Mouse (Mus musculus): ENCODE measurements around the gene Ugt1a6a. TPM values are rescaled to one million over a fixed set of nuclear protein-coding genes. Genes with fewer than 3 reads are reported as not detected.

Ugt1a6a gene
- total RNA-seq, 2 experiments from 2014 or later: 0.32 TPM; not detected in 1

DNA sequence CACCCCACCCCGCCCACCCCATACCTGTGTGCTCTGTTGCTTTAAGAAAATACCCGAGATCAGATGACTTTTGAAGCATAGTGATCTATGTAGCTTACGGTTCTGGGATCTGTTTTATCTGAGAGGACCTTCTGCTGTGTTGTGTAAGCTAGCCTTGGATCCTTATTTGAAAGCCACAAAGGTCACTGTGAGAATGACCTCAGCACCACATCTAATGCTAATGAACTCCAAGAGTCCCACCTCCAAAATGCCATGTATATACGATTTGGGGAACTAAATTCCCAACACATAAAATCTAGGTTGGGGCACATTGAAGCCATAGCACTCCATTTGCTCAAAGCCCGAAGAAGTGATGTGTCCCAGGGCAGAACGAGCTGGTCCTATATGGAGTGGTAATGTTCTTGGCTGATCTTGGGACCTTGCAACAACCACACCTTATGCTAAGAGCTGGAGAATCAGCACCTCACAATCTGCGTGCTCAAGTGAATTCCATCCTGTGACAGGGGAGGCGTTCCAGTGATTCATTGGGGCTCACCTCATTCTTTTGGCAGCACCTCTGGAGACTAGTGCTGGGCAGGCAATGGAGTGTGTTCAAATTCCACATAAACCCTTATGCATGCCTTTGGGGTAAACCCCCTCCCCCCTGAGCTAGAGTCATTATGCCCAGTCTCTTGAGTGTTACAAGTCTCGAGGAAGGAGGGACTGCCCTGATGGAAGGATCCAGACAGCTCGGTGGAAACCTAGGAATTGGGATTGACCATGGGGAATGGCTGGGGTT lies 122.5 kb downstream of the Ugt1a6a start:
- peak in 1 of 2 experiments; percentile 42 for DNase-seq (ENCODE audit: extremely low spot score in 1 of 2, low spot score in 2 of 2)
- intact Hi-C loops (cut with DNase I): no loop called here

DNA sequence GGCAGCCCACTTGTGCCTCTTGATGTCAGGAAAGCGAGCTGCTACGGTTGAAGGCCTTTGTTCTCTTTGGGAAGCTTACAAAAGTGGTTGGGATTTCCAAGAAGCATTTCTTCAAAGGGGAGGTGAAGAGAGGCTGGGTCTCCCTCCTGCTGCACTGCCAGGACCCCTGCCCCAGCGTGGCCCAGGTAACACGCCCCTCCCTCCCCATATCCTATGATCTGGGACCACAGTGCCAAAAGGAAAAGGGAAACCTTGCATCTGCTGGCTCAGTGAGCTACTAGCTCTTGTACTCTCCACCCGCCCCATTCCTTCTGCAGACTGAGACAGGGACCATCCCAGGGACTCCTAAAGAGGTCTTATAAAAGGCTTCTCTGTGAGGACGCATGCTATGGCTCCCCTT lies 123.1 kb downstream of the Ugt1a6a start:
- intact Hi-C loops (cut with DNase I): no loop called here
- DNase-seq (ENCODE audit: extremely low spot score in 1 of 2, low spot score in 2 of 2): peak in 1 of 2 experiments; percentile 64

DNA sequence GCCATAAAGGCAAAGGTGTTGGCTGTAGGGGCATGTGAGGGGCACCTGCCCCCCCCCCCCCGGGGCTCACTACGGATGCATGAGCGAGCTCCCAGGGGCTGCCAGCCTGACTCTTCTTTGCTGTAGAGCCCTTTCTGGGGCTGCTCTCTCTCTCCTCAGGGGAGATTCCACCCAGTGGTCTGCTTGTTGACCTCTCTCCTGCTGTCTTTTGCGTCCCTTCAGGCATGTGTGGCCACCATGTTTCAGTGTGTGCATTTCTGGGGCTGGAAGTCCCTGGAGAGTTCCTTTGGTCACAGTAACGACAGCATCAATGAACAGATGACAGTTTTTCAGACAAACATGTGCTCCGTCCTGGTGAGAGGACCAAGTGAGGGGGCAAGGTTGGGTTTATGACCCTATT lies 123.8 kb downstream of the Ugt1a6a start:
- peak in 1 of 2 experiments; percentile 51 for DNase-seq (ENCODE audit: extremely low spot score in 1 of 2, low spot score in 2 of 2)
- intact Hi-C loops (cut with DNase I): no loop called here

DNA sequence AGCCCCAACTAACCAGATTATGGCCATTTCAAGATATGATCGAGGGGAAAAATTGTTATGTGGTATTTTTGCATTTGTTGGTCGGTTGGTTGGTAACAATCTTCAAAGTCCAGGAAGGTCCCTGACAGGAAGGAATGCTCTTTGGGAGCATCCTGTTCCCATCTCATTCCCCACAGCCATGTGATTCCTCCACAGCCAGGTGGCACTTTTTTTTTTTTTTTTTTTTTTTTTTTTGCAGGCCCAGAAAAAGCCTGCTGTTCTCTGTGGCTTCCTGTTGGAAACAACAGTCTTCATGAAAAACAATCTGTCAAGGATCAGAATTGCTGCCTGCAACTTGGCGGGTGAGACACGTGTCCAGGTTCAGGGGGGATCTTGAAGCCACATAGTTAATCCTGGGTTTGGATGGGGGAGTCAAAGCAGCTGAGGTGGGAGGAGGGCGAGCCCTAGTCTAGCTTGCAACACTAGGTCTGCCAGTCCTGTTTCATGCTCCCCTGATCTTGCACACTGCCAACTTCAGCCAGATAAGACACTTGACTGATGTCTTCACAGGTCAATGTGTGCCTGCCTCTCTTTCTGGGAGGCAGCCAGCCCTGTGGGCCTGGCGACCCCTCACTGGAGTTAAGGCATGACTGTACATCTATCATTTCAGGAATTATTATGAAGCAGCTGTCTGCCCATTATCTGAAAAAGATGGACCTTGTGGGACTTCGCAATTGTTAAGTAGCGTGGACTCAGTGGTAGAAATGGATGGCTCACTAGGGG lies 124.5 kb downstream of the Ugt1a6a start:
- DNase-seq (ENCODE audit: extremely low spot score in 1 of 2, low spot score in 2 of 2): peak in 1 of 2 experiments; percentile 69
- intact Hi-C loops (cut with DNase I): no loop called here

DNA sequence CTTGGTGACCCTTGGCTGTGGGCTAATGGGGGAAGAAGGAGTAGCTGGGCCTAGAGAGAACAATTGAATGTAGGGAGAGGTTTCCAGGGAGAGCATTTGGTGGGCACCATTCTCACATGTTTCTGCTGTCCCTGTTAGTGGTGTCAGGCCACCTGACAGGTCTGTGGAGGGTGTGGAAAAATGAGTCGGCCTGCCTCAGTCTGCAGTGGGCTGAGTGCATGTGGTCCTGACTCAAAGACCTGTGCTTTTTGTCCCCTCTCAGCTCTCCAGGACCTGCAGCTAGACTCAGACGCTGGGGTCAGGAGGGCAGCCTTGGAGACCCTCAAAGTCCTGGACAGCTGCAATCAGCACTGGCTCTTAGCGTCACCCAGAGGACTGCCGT lies 125.0 kb downstream of the Ugt1a6a start:
- intact Hi-C loops (cut with DNase I): no loop called here
- peak in 1 of 2 experiments; percentile 66 for DNase-seq (ENCODE audit: extremely low spot score in 1 of 2, low spot score in 2 of 2)

- peak in 1 of 2 experiments; percentile 88 for DNase-seq (ENCODE audit: extremely low spot score in 1 of 2, low spot score in 2 of 2)
- intact Hi-C loops (cut with DNase I): no loop called here
Measured at GRCm38 (mm10) chr1:88260114-88260513, 125.5 kb downstream of the Ugt1a6a start.

- peak in 1 of 2 experiments; percentile 41 for DNase-seq (ENCODE audit: extremely low spot score in 1 of 2, low spot score in 2 of 2)
- intact Hi-C loops (cut with DNase I): no loop called here
Measured at GRCm38 (mm10) chr1:88260604-88261377, 126.2 kb downstream of the Ugt1a6a start.

DNA sequence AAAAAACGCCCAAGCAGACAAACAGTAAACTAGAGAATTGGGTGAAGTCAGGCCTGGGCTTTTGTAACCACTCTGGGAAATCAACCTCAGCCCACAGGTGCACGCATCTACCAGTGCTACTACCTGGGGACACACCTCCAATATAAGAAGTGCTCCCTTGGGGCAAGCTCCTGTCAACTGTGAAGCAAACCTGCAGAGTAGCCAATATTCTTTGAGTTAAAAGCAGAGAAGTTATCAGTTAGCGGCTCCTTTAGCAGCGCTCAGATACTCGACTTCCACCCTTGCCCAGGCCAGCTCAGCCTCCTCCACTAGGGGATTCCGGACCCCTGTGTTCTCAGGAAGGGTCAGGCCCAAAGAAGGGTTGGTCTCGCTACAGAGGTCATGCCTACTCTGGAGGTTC lies 127.1 kb downstream of the Ugt1a6a start:
- DNase-seq (ENCODE audit: extremely low spot score in 1 of 2, low spot score in 2 of 2): peak in 1 of 2 experiments; percentile 60
- intact Hi-C loops (cut with DNase I): no loop called here

DNA sequence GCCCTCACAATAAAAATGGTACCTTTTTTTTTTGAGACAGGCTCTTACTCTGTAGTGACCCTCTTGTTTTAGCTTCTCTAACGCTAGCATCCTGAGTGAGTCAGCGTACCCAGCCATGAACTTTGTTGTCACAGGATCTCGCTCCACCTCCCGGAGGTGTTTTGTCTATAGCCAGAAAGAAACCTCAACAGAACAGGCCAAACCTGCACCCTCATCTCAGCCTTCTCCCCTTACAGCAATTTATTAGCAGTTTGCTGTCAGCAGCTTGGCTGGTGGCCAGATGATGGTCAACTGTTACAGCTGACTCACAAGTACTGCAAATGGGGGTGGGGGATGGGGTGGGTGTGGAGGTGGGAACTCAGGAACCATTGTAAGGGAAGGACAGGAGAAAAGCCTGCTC lies 127.6 kb downstream of the Ugt1a6a start:
- intact Hi-C loops (cut with DNase I): no loop called here
- DNase-seq (ENCODE audit: extremely low spot score in 1 of 2, low spot score in 2 of 2): peak in 1 of 2 experiments; percentile 86

DNA sequence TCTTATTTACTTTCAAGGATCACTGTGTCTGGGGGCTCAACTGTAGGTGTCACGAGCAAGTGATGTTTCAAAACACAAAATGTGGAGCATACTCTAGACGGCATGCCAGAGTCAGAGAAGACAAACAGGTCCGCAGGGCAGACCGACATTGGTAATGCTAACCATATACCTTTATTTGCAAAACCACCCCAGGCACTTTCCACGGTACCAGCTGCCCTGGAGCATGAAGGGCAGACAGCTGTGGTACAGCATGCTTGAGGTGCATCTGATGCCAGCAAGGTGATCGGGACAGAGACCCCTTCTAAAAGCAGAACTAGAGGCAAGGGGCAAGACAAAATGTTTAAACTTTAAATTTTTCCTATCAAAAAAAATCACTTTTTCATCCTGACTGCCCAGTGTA lies 128.4 kb downstream of the Ugt1a6a start:
- DNase-seq (ENCODE audit: extremely low spot score in 1 of 2, low spot score in 2 of 2): peak in 1 of 2 experiments; percentile 51
- intact Hi-C loops (cut with DNase I): no loop called here

GRCm38 (mm10) chr1:88263778-88264177 lies 129.2 kb downstream of the Ugt1a6a start:
- intact Hi-C loops (cut with DNase I): no loop called here
- DNase-seq (ENCODE audit: extremely low spot score in 1 of 2, low spot score in 2 of 2): peak in 1 of 2 experiments; percentile 51

DNA sequence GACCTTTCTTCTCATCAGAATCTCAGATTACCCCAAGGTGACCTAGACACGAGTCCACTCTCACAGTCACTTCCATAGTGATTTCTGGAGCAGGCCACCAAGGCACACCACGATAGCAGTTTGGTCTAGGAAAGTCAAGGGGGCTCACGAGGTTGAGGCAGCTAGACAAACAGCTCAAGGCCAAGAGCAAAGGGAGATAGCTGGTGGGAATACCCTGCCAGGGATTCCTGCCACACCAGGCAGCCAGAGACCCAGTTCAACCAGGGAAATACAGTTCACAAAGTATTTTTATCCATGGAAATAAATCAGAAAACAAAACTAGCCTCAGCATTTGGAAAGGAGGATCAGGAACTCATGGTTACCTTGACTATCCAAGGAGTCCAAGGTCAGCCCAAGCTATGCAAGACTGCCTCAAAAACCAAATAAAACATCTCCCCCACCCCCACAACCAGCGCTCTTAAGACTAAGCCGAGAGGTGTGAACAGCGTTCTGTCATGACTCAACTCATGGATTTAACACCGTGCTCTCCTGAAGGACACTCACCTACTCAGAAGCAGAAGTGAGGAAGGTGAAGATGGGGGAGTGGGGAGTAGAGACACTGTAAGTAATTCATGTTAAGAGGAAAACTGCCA lies 129.7 kb downstream of the Ugt1a6a start:
- intact Hi-C loops (cut with DNase I): no loop called here
- no peak for DNase-seq (ENCODE audit: extremely low spot score in 1 of 2, low spot score in 2 of 2)

- intact Hi-C loops (cut with DNase I): no loop called here
- DNase-seq (ENCODE audit: extremely low spot score in 1 of 2, low spot score in 2 of 2): peak in 1 of 2 experiments; percentile 85
Measured at GRCm38 (mm10) chr1:88264869-88265240, 130.2 kb downstream of the Ugt1a6a start.

GRCm38 (mm10) chr1:88266123-88266522 lies 131.5 kb downstream of the Ugt1a6a start:
- DNase-seq (ENCODE audit: extremely low spot score in 1 of 2, low spot score in 2 of 2): peak in 1 of 2 experiments; percentile 50
- intact Hi-C loops (cut with DNase I): no loop called here

DNA sequence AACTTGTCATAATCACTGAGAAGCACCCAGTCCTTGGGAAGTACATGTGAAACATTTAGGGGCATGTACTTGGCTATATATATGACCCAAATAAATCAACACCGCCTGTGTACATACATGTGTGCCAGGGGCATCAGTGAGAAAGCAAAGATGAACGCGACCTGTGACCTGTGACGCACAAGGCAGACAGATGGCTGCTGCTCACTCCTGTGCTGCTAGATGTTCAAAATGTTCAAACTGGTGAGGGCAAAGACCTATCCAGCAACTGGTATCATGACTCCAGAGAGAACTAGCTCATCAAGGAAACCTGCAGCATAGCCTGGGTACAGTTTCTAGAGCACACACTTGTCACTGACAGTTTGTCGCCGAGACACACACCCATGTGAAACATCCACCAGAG lies 132.9 kb downstream of the Ugt1a6a start:
- DNase-seq (ENCODE audit: extremely low spot score in 1 of 2, low spot score in 2 of 2): peak in 1 of 2 experiments; percentile 47
- intact Hi-C loops (cut with DNase I): no loop called here

DNA sequence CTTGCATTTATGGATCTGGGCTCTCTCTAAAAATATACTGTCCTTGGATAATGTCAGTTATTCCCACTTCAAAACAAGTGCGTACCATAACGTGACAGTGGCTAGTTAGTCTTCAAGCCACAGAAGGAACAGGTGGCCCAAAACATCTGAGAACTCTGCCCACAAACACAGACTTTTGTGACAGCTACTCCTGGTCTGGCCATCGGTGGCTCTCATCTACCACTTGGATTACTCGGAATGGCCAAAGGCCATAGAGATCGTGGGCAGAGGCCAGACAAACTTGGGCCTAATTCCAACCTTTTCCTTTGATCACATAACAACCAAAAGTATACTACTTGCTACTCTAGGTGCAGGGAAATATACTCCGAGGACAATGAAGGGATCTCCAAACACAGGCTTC lies 133.5 kb downstream of the Ugt1a6a start:
- no peak for DNase-seq (ENCODE audit: extremely low spot score in 1 of 2, low spot score in 2 of 2)
- intact Hi-C loops (cut with DNase I): no loop called here

All from left cerebral cortex, postnatal 10 days (tissue).